Mouse (Mus musculus) forebrain, embryonic 11.5 days (tissue): ENCODE results near the gene Brinp2. TPM values are rescaled to one million over a fixed set of nuclear protein-coding genes. Genes with fewer than 3 reads are reported as not detected.

Experiments used
- ATAC-seq: fragments of 200-750 bp; cut with Nextera tagmentation; replicated peaks from 2 replicates; pipeline ENCODE4 v1.8.0; 2017; ENCODE audit warnings: moderate TSS enrichment; ENCODE audit not compliant: low FRiP score
- DNase-seq: peaks from one replicate; pipeline ENCODE4 v3.0.0-alpha.2; 2017; ENCODE audit warnings: low spot score
- H3K27ac ChIP-seq: fragments of 300-500 bp; sonication (generic); 2 replicates; pipeline ENCODE4 v1.5.1; 2014; ENCODE audit warnings: low read depth, low read length
- H3K27me3 ChIP-seq: fragments of 300-500 bp; sonication (generic); 2 replicates; pipeline ENCODE4 v1.6.1; 2014; ENCODE audit warnings: mild to moderate bottlenecking, low read length, mixed read lengths; ENCODE audit not compliant: control insufficient read depth, insufficient read depth
- H3K36me3 ChIP-seq: fragments of 300-500 bp; sonication (generic); 2 replicates; pipeline ENCODE4 v1.6.1; 2014; ENCODE audit warnings: mild to moderate bottlenecking, low read length, moderate library complexity, mixed read lengths; ENCODE audit not compliant: control insufficient read depth, insufficient read depth
- H3K4me1 ChIP-seq: fragments of 300-500 bp; sonication (generic); replicated peaks from 2 replicates; pipeline ENCODE4 v1.6.1; 2014; ENCODE audit warnings: low read length, mixed read lengths; ENCODE audit not compliant: control insufficient read depth, insufficient read depth
- H3K4me2 ChIP-seq: fragments of 300-500 bp; sonication (generic); 2 replicates; pipeline ENCODE4 v1.6.1; 2014; ENCODE audit warnings: low read depth, mild to moderate bottlenecking, low read length, moderate library complexity, mixed read lengths; ENCODE audit not compliant: severe bottlenecking
- H3K4me3 ChIP-seq: fragments of 300-500 bp; sonication (generic); 2 replicates; pipeline ENCODE4 v1.5.1; 2014; ENCODE audit warnings: low read depth, low read length
- H3K9ac ChIP-seq: fragments of 300-500 bp; sonication (generic); 2 replicates; pipeline ENCODE4 v1.6.1; 2014; ENCODE audit warnings: low read length
- H3K9me3 ChIP-seq: fragments of 300-500 bp; sonication (generic); 2 replicates; pipeline ENCODE4 v1.6.1; 2016; ENCODE audit warnings: low read length, mixed read lengths; ENCODE audit not compliant: control insufficient read depth
- WGBS: fragments of 180-500 bp; shearing (Covaris S2); extraction: QIAGEN DNeasy Blood & Tissue Kit; methylation state at CpG from one replicate; pipeline ENCODE4 v1.1.7; 2014; 5-methylcytosine and 5-hydroxymethylcytosine counted together
- polyA plus RNA-seq: library from polyadenylated mRNA; unstranded; fragments of >200 nt; fragmentation: Nextera tagmentation; extraction: Ambion mirVana; gene quantifications from 2 replicates; pipeline ENCODE4 v1.2.1, GENCODE M21; 2014

Gene Brinp2
- polyA plus RNA-seq, 1 experiment from 2014 or later, result 6.2 TPM

DNA sequence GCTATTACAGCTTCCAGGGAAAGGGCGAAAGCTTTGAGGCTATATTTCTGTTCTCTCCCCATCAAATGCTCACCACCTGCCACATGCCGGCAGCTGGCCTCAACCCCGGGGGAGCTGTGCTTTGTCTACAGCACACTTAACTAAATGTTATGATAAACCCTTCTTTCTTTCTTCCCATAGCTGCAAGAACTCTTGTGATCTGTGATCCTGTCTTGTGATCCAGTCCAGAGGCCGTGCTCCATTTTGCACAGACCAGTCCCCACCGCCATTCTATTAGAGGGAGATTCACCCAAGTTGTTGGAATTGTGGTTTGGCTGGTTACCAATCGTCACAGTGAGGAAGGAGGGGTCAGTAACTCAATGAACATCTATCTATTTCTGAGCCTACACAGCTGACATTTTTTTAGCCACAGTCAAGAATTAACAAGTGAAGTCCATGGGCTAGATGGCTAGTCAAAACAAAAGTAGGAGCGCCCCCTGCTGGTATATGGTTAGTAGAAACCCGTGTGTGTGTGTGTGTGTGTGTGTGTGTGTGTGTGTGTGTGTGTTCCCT, 89.0 kb downstream of the Brinp2 start:
- Histone ChIP-seq H3K4me3 (no peak overlapping the region), H3K9ac (no peak overlapping the region), H3K4me1 (peaks cover 5% of the 10 kb centered on the region), H3K9me3 (no peaks in the 10 kb centered on the region), H3K27ac (peak overlapping the region; percentile 58), H3K4me2 (no peak overlapping the region), H3K27me3 (no peaks in the 10 kb centered on the region; the same call in 1 of the 2 replicates), H3K36me3 (no peaks in the 10 kb centered on the region)
- DNase-seq (peak; percentile 85), ATAC-seq (peak; percentile 69)
- 12% methylated on average over 8 of the region's 8 CpGs for WGBS

DNA sequence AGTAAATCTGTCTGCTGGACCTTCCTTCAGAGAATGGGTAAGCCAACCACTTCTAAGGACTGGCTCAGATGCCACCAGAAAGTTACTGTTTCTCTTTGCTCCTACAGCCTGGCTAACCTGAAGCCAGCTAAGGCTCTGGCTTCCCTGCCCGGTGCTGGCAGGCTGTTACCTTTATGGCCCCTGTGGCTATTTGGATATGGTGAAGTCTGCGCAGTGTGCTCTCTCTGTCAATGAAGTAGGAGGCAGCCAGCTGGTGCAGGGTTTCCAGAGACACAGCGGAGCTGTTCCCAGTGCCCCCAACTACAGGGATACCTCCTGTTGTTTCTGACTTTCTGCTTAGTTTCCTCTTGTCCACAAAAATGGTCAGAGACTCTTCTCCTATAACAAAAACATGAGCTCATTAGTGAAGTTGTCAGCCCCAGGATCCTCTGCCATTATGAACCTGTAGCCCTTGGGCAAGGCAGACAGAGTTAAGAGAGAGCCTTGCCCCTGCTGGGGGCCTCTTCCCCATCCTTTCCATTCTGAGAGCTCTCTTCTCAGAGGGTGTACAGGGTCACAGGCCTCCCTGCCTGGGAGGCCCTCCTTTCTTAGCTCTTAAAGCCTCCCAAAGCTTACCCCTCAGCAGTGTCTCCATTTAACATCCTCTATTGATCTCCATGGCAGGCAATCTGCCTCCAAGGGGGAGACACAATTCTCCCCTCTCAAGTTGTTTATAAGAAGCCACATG, 89.7 kb downstream of the Brinp2 start:
- H3K9me3 ChIP-seq, result no peaks in the 10 kb centered on the region
- DNase-seq (peak; percentile 52), ATAC-seq (peak; percentile 84)
- peaks cover 5% of the 10 kb centered on the region for H3K4me1 ChIP-seq
- 36% methylated on average over 3 of the region's 3 CpGs for WGBS
- H3K4me3 ChIP-seq, result no peak overlapping the region
- no peak overlapping the region for H3K9ac ChIP-seq
- no peaks in the 10 kb centered on the region for H3K36me3 ChIP-seq
- no peak overlapping the region for H3K4me2 ChIP-seq
- peak overlapping the region; percentile 58 for H3K27ac ChIP-seq
- no peaks in the 10 kb centered on the region; the same call in 1 of the 2 replicates for H3K27me3 ChIP-seq

- H3K9me3 ChIP-seq, result no peaks in the 10 kb centered on the region
- H3K9ac ChIP-seq, result no peak overlapping the region
- H3K4me1 ChIP-seq, result 0 out of 2 replicates have a peak, but pooled peaks cover 2% of the 10 kb centered on the region
- 94% methylated on average over 5 of the region's 5 CpGs for WGBS
- H3K27me3 ChIP-seq, result no peaks in the 10 kb centered on the region; the same call in 1 of the 2 replicates
- no peak overlapping the region for H3K27ac ChIP-seq
- H3K4me2 ChIP-seq, result no peak overlapping the region
- DNase-seq, result no peak
- no peak for ATAC-seq
- no peaks in the 10 kb centered on the region for H3K36me3 ChIP-seq
- no peak overlapping the region for H3K4me3 ChIP-seq
These were observed 96.5 kb downstream of the Brinp2 start for GRCm38 (mm10) chr1:158259516-158260235.

- no peak overlapping the region for H3K9ac ChIP-seq
- DNase-seq, result no peak
- no peaks in the 10 kb centered on the region for H3K36me3 ChIP-seq
- ATAC-seq, result peak; percentile 77
- 0 out of 2 replicates have a peak, but pooled peaks cover 2% of the 10 kb centered on the region for H3K4me1 ChIP-seq
- H3K4me3 ChIP-seq, result no peak overlapping the region
- H3K27me3 ChIP-seq, result no peaks in the 10 kb centered on the region
- H3K9me3 ChIP-seq, result no peaks in the 10 kb centered on the region
- no peak overlapping the region for H3K4me2 ChIP-seq
- peak overlapping the region; percentile 66 for H3K27ac ChIP-seq
- WGBS, result 51% methylated on average over 6 of the region's 6 CpGs
These were observed 97.3 kb downstream of the Brinp2 start for GRCm38 (mm10) chr1:158258685-158259292.

DNA sequence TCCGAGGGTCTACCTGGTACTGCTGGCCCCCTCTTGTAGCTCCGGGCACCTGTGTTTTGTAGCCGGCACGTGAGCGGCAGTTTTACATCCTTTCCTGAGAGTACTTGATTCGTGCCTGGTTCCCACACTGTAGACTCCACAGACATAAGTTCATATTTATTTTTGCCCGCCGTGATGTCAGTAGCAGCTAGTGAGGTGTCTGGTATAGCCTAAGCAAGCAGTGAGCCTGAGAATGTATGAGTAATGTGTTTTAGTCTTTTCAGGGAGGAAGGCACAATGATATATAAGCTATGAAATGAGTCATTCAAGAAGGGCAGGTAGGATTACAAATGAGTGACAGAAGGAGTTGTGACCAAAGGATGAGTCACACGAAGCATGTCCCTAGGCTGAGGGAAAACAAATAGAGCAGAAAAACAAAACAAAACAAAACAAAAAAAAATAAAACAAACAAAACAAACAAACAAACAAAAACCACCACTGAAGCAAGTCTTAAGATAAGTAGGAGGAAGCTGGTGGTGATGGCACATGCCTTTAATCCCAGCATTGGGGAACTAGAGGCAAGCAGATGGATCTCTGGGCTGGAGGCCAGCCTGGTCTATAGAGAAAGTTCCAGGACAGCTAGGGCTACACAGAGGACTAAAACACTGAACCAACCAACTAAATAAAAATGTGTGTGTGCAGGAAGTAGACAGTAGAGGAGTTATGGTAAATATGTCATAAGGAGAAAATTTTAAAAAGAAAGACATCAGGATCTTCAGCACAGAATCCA, 100.0 kb downstream of the Brinp2 start:
- ATAC-seq (no peak), DNase-seq (no peak)
- no peaks in the 10 kb centered on the region for H3K36me3 ChIP-seq
- no peak overlapping the region for H3K9ac ChIP-seq
- no peak overlapping the region for H3K27ac ChIP-seq
- WGBS, result 91% methylated on average over 9 of the region's 9 CpGs
- no peaks in the 10 kb centered on the region for H3K9me3 ChIP-seq
- H3K27me3 ChIP-seq, result no peaks in the 10 kb centered on the region
- H3K4me1 ChIP-seq, result 0 out of 2 replicates have a peak, but pooled peaks cover 2% of the 10 kb centered on the region
- H3K4me2 ChIP-seq, result no peak overlapping the region
- H3K4me3 ChIP-seq, result no peak overlapping the region

DNA sequence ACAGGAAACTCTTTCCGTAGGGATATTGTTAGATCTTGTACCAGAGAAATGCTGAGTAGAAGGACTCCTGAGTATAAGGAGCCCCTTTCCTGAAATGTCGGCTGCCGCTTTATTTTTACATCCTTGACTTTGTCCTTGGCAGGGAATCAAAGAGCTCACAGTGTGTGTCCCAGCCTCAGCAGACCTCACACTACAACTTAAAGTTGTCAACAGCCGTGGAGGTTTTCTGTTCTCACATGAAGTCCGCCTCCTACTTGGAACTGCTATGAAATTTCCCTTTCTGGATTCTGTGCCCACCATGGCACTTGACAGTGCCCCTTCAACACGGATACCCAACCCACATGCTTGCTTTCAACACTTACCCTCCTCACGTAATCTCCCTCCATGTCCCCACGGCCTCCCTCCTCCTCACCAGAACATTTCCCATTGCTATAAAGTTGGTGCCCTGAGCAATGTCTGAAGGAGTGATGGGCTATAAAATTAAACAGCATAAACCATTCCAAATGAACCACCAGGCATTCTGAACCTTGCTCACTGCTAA, 103.4 kb downstream of the Brinp2 start:
- Histone ChIP-seq H3K36me3 (no peaks in the 10 kb centered on the region), H3K9ac (no peak overlapping the region), H3K4me2 (no peak overlapping the region), H3K4me3 (no peak overlapping the region), H3K27me3 (no peaks in the 10 kb centered on the region), H3K27ac (no peak overlapping the region), H3K9me3 (no peaks in the 10 kb centered on the region), H3K4me1 (no peaks in the 10 kb centered on the region)
- ATAC-seq (no peak), DNase-seq (no peak)
- WGBS, result 88% methylated on average over 8 of the region's 8 CpGs

GRCm38 (mm10) chr1:158248266-158248665, 107.9 kb downstream of the Brinp2 start:
- no peak for DNase-seq
- Histone ChIP-seq H3K27me3 (no peaks in the 10 kb centered on the region), H3K27ac (no peak overlapping the region), H3K4me1 (no peaks in the 10 kb centered on the region), H3K4me2 (no peak overlapping the region), H3K9me3 (no peaks in the 10 kb centered on the region), H3K36me3 (no peaks in the 10 kb centered on the region), H3K4me3 (no peak overlapping the region), H3K9ac (no peak overlapping the region)
- ATAC-seq, result no peak
- 92% methylated on average over 3 of the region's 3 CpGs for whole genome bisulfite sequencing
